Mouse (Mus musculus) G1E-ER4 (cell line): ENCODE results near the gene Cenpn. TPM values are rescaled to one million over a fixed set of nuclear protein-coding genes. Genes with fewer than 3 reads are reported as not detected.

Source experiments
- GATA1 ChIP-seq: IDR thresholded peaks from one replicate; pipeline ENCODE4 v1.8.0; 2012; ENCODE audit warnings: low read length, inconsistent platforms
- polyA plus RNA-seq: library from polyadenylated mRNA; stranded (reverse); fragments of >175 nt; gene quantifications from 2 replicates; pipeline ENCODE4 v1.2.3, GENCODE M21; 2012

The Cenpn gene
- polyA plus RNA-seq, 1 experiment, result 5.9 TPM

DNA sequence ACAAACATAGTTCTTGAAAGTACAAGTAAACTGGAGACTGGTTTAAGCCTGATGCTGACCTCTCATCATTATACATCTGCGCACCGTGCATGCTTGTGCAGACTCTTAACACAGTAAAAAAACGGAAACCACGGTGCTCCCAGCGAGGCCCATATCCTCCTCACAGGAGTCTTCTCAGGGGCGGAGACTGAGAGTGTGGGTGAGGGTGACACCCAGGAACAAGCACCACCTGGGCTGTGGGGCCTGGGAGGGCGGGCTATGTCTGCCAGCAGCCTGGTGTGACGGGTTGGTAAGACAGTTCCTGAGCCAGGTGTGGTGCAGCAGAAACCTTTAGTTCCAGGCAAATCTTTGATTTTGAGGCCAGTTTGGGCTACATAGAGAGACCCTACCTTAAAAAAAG lies 30.9 kb downstream of the Cenpn start:
- no peak for TF ChIP-seq GATA1

- TF ChIP-seq GATA1, result no peak
These were observed 32.9 kb downstream of the Cenpn start for GRCm38 (mm10) chr8:116954415-116954814.

DNA sequence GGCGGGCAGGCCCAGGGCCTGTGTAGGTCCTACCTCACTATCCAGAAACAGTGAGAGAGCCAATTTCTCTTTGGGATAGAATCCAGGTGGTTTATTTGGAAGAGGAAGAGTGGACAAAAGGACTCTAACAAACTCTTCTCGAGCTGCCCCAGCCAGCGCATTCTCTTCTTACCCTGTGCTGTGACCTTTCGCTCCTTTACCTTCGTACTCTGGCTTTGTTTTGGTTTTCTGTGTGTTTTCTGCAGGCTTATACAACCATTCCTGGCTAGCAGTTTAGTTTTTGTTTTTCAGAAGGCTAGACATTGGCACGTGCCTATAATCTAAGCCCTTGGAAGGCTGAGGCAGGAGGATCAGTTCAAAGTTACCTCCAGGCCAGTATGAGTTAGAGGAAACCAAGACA lies 48.0 kb downstream of the Cenpn start:
- no peak for TF ChIP-seq GATA1

GRCm38 (mm10) chr8:116975066-116975465 lies 53.5 kb downstream of the Cenpn start:
- TF ChIP-seq GATA1, result no peak

- no peak for TF ChIP-seq GATA1
These were observed 54.1 kb downstream of the Cenpn start for GRCm38 (mm10) chr8:116975606-116976005.

- TF ChIP-seq GATA1, result no peak
These were observed 56.5 kb downstream of the Cenpn start for GRCm38 (mm10) chr8:116978052-116978451.

GRCm38 (mm10) chr8:116978631-116979256 lies 57.2 kb downstream of the Cenpn start, which contains the start of gene 1700030J22Rik:
1700030J22Rik (minus strand) TSS chr8:116978959.
- no peak for TF ChIP-seq GATA1

- TF ChIP-seq GATA1, result no peak
These were observed 58.6 kb downstream of the Cenpn start for GRCm38 (mm10) chr8:116980117-116980516.

DNA sequence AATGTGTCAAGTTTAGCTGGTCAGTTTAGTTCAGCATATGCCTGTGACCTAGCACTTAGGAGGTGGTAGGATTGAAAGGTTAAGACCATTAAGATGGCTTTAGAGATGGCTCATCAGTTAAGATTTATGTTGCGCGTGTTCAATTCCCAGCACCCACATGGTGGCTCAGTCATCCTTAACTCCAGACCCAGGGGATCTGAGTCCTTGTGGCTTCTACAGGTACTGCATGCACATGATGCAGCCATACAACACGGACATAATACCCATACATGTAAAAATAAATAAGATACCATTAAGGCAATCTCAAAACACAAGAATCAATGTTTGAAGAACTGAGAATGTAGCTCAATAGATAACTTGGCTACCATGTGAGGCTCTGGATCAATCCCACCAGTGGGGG lies 68.3 kb downstream of the Cenpn start:
- no peak for TF ChIP-seq GATA1

Other genes starting within 250 kb of the Cenpn start
- not detected in 2 replicates for gene Cdyl2, start 188.7 kb upstream of the Cenpn start, polyA plus RNA-seq
- gene Cmc2, start 275 bp upstream of the Cenpn start, polyA plus RNA-seq, result 46.3 and 76.1 TPM in 2 replicates
- gene Atmin, start 21.7 kb downstream of the Cenpn start, polyA plus RNA-seq, result 8.9 and 10.4 TPM in 2 replicates
- gene 1700030J22Rik, start 57.2 kb downstream of the Cenpn start, polyA plus RNA-seq, result 0.69 and 1.0 TPM in 2 replicates
- 15.9 and 18.7 TPM in 2 replicates for gene Gcsh, start 71.8 kb downstream of the Cenpn start, polyA plus RNA-seq
- not detected in 2 replicates for gene Pkd1l2, start 160.7 kb downstream of the Cenpn start, polyA plus RNA-seq
- gene Bco1, start 174.1 kb downstream of the Cenpn start, polyA plus RNA-seq, result not detected in 2 replicates
- gene Gan, start 236.4 kb downstream of the Cenpn start, polyA plus RNA-seq, result 1.2 and 1.7 TPM in 2 replicates